8 mouse cellular contexts compared by ENCODE assay signal in genomic region chr5:136252899-136253298, GRCm38 (mm10). TPM values are rescaled to one million over a fixed set of nuclear protein-coding genes. Genes with fewer than 3 reads are reported as not detected.
DNase-seq lines count a peak whose midpoint lies in the region; ATAC-seq lines count a peak whose summit lies in the region.

No protein-coding gene starts in this region.

- peaks cover 4% of the 10 kb centered on the region; the same call in 1 of the 2 replicates for H3K36me3 ChIP-seq in forebrain, embryonic 15.5 days
- peaks cover 21% of the 10 kb centered on the region; the same call in 1 of the 2 replicates for H3K36me3 ChIP-seq in hindbrain, embryonic 12.5 days

- peak; percentile 77 for DNase-seq in Muller cell, postnatal 12 days (ENCODE audit: inconsistent ontology term)
- DNase-seq in c-Kit-positive CD71-positive TER-119-positive erythroid progenitor cells, embryonic 14.5 days (ENCODE audit: low spot score) = peak; percentile 65
- DNase-seq in layer of hippocampus, postnatal 14 days (ENCODE audit: low spot score in 2 of 2) = peak; percentile 79 to 86
- DNase-seq in lung, postnatal 4 days = peak; percentile 75 to 83
- peak; percentile 75 for DNase-seq in right cerebral cortex, postnatal 14 days
- peak; percentile 36 for DNase-seq in urinary bladder, postnatal 10 days (ENCODE audit: low spot score)

- H3K9ac ChIP-seq in forebrain, embryonic 15.5 days (replicated peaks) = no peak overlapping the region
- H3K9ac ChIP-seq in hindbrain, embryonic 12.5 days = no peak overlapping the region

- peak; percentile 68 for ATAC-seq in forebrain, embryonic 15.5 days (replicated peaks)
- ATAC-seq in hindbrain, embryonic 12.5 days (ENCODE audit: low FRiP score) = 0 out of 2 replicates have a peak, but pooled peaks have one; percentile 41

- no peaks in the 10 kb centered on the region for H3K27me3 ChIP-seq in forebrain, embryonic 15.5 days
- H3K27me3 ChIP-seq in hindbrain, embryonic 12.5 days = no peaks in the 10 kb centered on the region

- 11% methylated on average over 17 of the region's 17 CpGs for WGBS in forebrain, embryonic 15.5 days
- 15% methylated on average over 17 of the region's 17 CpGs for WGBS in hindbrain, embryonic 12.5 days

- no peak overlapping the region for H3K4me3 ChIP-seq in forebrain, embryonic 15.5 days
- H3K4me3 ChIP-seq in hindbrain, embryonic 12.5 days = no peak overlapping the region

- no peaks in the 10 kb centered on the region for H3K4me1 ChIP-seq in forebrain, embryonic 15.5 days
- no peaks in the 10 kb centered on the region for H3K4me1 ChIP-seq in hindbrain, embryonic 12.5 days

- no peaks in the 10 kb centered on the region for H3K9me3 ChIP-seq in forebrain, embryonic 15.5 days
- no peaks in the 10 kb centered on the region for H3K9me3 ChIP-seq in hindbrain, embryonic 12.5 days (replicated peaks)

- H3K4me2 ChIP-seq in forebrain, embryonic 15.5 days (replicated peaks) = no peak overlapping the region
- no peak overlapping the region for H3K4me2 ChIP-seq in hindbrain, embryonic 12.5 days (replicated peaks)

- H3K27ac ChIP-seq in forebrain, embryonic 15.5 days (replicated peaks) = no peak overlapping the region
- no peak overlapping the region for H3K27ac ChIP-seq in hindbrain, embryonic 12.5 days

RNA-seq across cellular contexts. Expression of gene Sh2b2, which starts 6.5 kb away (rescaled TPM):
- polyA plus RNA-seq in forebrain, embryonic 15.5 days (2015; fragmentation: Nextera tagmentation; extraction: Ambion mirVana) = 29.0 and 30.0 TPM in 2 replicates
- polyA plus RNA-seq in hindbrain, embryonic 12.5 days (2016; fragmentation: Nextera tagmentation; extraction: Ambion mirVana) = 20.3 and 23.3 TPM in 2 replicates
- total RNA-seq in layer of hippocampus, postnatal 14 days (2021) = 1 to 10 TPM; 8.7 to 9.5 TPM

RNA-seq across cellular contexts. Expression of gene Prkrip1, which starts 54.1 kb away (rescaled TPM):
- 58.5 and 65.9 TPM in 2 replicates for polyA plus RNA-seq in forebrain, embryonic 15.5 days (2015; fragmentation: Nextera tagmentation; extraction: Ambion mirVana)
- 62.9 and 71.2 TPM in 2 replicates for polyA plus RNA-seq in hindbrain, embryonic 12.5 days (2016; fragmentation: Nextera tagmentation; extraction: Ambion mirVana)
- total RNA-seq in layer of hippocampus, postnatal 14 days (2021) = 10 to 100 TPM; 39.9 to 41.5 TPM
